Mouse (Mus musculus) liver, embryonic 11.5 days (tissue): ENCODE measurements around the gene Mfap4. TPM values are rescaled to one million over a fixed set of nuclear protein-coding genes. Genes with fewer than 3 reads are reported as not detected.

Experiments
- ATAC-seq: fragments of 200-750 bp; cut with Nextera tagmentation; replicated peaks from 2 replicates; pipeline ENCODE4 v1.8.0; 2017; ENCODE audit warnings: moderate number of reproducible peaks, mild to moderate bottlenecking, moderate TSS enrichment, moderate library complexity; ENCODE audit not compliant: low FRiP score
- DNase-seq: peaks from one replicate; pipeline ENCODE4 v3.0.0-alpha.2; 2017; ENCODE audit warnings: low spot score
- H3K27ac ChIP-seq: fragments of 300-500 bp; sonication (generic); 2 replicates; pipeline ENCODE4 v1.5.1; 2014; ENCODE audit warnings: mild to moderate bottlenecking, low read depth, low read length, control low read depth
- H3K27me3 ChIP-seq: fragments of 300-500 bp; sonication (generic); replicated peaks from 2 replicates; pipeline ENCODE4 v1.6.1; 2014; ENCODE audit warnings: low read length, mixed read lengths; ENCODE audit not compliant: control insufficient read depth, insufficient read depth
- H3K36me3 ChIP-seq: fragments of 300-500 bp; sonication (generic); 2 replicates; pipeline ENCODE4 v1.6.1; 2014; ENCODE audit warnings: mild to moderate bottlenecking, low read length, moderate library complexity, mixed read lengths; ENCODE audit not compliant: control insufficient read depth, insufficient read depth
- H3K4me1 ChIP-seq: fragments of 300-500 bp; sonication (generic); replicated peaks from 2 replicates; pipeline ENCODE4 v1.6.1; 2014; ENCODE audit warnings: low read length, mixed read lengths; ENCODE audit not compliant: control insufficient read depth, insufficient read depth
- H3K4me2 ChIP-seq: fragments of 300-500 bp; sonication (generic); 2 replicates; pipeline ENCODE4 v1.6.1; 2014; ENCODE audit warnings: mild to moderate bottlenecking, control low read depth, moderate library complexity
- H3K4me3 ChIP-seq: fragments of 300-500 bp; sonication (generic); 2 replicates; pipeline ENCODE4 v1.5.1; 2014; ENCODE audit warnings: low read depth, low read length, control low read depth
- H3K9ac ChIP-seq: fragments of 300-500 bp; sonication (generic); 2 replicates; pipeline ENCODE4 v1.6.1; 2014; ENCODE audit warnings: low read depth, low read length, control low read depth
- H3K9me3 ChIP-seq: fragments of 300-500 bp; sonication (generic); 2 replicates; pipeline ENCODE4 v1.6.1; 2016; ENCODE audit warnings: low read length, inconsistent platforms, mixed read lengths; ENCODE audit not compliant: control insufficient read depth
- WGBS: fragments of 180-500 bp; shearing (Covaris S2); extraction: QIAGEN DNeasy Blood & Tissue Kit; methylation state at CpG from one replicate; pipeline ENCODE4 v1.1.7; 2014; 5-methylcytosine and 5-hydroxymethylcytosine counted together
- polyA plus RNA-seq: library from polyadenylated mRNA; unstranded; fragments of >200 nt; fragmentation: Nextera tagmentation; extraction: Ambion mirVana; gene quantifications from 2 replicates; pipeline ENCODE4 v1.2.1, GENCODE M21; 2014

Mfap4 gene
- polyA plus RNA-seq, 1 experiment from 2014 or later: 39.1 TPM

DNA sequence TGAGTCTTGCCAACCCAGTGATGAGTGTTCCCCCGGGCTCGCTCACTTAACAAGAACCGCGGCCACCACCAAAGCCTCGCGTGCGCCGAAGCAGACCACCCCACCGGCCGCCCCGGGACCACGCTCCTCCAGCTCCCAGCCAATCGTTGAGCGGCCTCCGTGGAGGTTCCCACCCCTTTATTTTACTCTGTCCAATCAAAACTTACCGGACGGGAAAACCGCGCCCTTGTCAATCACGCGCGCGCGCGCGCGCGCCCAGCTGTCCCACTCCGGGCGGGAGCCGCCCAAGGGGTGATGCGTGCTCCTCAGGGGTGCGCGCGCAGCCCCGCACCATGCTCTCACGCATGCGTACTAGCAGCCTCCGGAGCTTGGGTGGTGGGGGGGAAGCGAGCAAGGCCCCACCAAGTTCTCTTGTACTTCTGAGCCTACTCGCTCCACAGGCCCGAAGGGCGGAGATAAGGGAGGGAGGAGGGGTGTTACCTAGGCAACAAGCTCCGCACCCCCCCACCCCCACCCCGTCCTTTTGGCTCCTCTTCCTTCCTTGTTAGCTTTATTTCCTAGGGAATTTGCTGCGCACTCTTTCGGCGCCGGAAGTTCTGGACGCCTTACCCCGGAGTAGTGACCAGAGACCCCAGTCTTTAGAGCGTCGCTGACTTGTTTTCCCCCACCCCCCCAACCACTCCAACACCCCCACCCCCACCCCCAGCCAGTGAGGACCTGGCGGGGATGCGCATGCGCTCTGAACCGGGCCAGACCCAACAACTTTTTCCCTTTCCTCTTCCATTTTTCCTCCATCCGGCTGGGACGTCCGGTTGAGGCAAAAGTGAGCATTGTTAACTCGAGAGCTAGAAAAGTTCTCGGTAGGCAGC is 9.1 kb downstream of the Mfap4 start, which contains the start of gene Mapk7:
TSS of gene Mapk7 (minus strand) at position 278 of the 869 bp plus-strand sequence.
- H3K4me1 ChIP-seq: peaks cover 8% of the 10 kb centered on the region
- peak within 1 kb of the TSS; percentile 82 for H3K4me3 ChIP-seq
- no peaks in the 10 kb centered on the region for H3K9me3 ChIP-seq
- peaks cover 21% of the 10 kb centered on the region; the same call in 1 of the 2 replicates for H3K36me3 ChIP-seq
- ATAC-seq: peak; percentile 92
- WGBS: under 1% methylated on average over 59 of the region's 62 CpGs
- H3K27me3 ChIP-seq: no peaks in the 10 kb centered on the region
- H3K9ac ChIP-seq: peak within 1 kb of the TSS; percentile 80
- peak within 1 kb of the TSS; percentile 85 for H3K4me2 ChIP-seq
- peak; percentile 100 for DNase-seq
- peak within 1 kb of the TSS; percentile 53 for H3K27ac ChIP-seq

DNA sequence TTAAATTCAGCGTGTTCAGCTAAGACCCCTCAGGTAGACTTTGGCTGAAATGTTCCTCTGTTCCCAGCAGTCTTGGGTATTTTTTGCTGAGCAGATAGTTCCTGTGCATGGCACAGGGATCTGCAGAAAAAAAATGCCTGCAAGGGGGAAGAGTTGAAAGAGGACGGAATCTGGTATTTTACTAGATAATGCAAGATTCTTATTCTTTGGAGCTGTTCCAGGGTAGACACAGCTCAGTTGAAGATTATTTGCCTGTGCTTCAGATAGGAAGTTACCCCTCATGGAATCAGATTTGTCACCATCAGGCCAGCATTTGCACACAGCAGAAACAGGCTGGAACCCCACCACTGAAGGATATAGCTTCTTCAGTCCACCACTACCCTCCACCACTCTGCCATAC is 10.3 kb downstream of the Mfap4 start:
- H3K9me3 ChIP-seq: no peaks in the 10 kb centered on the region
- no peak overlapping the region for H3K4me2 ChIP-seq
- peaks cover 14% of the 10 kb centered on the region; the same call in 1 of the 2 replicates for H3K36me3 ChIP-seq
- H3K27ac ChIP-seq: no peak overlapping the region
- DNase-seq: no peak
- no peak overlapping the region for H3K4me3 ChIP-seq
- no peak overlapping the region for H3K9ac ChIP-seq
- peaks cover 8% of the 10 kb centered on the region for H3K4me1 ChIP-seq
- no peak for ATAC-seq
- WGBS: 89% methylated on average over 2 of the region's 2 CpGs
- no peaks in the 10 kb centered on the region for H3K27me3 ChIP-seq

- Histone ChIP-seq H3K9ac (no peak overlapping the region), H3K4me3 (no peak overlapping the region), H3K27me3 (no peaks in the 10 kb centered on the region), H3K36me3 (0 out of 2 replicates have a peak, but pooled peaks cover 1% of the 10 kb centered on the region), H3K9me3 (no peaks in the 10 kb centered on the region), H3K4me2 (no peak overlapping the region), H3K27ac (no peak overlapping the region), H3K4me1 (peaks cover 8% of the 10 kb centered on the region)
- 46% methylated on average over 1 of the region's 1 CpGs for WGBS
- ATAC-seq: no peak
- DNase-seq: no peak
Measured at GRCm38 (mm10) chr11:61497490-61497889, 12.3 kb downstream of the Mfap4 start.

- no peak overlapping the region for H3K4me2 ChIP-seq
- H3K4me1 ChIP-seq: no peaks in the 10 kb centered on the region
- DNase-seq: no peak
- no peak overlapping the region for H3K9ac ChIP-seq
- no peaks in the 10 kb centered on the region for H3K36me3 ChIP-seq
- H3K27ac ChIP-seq: 0 out of 2 replicates have a peak overlapping the region, but pooled peaks have one; percentile 6
- H3K9me3 ChIP-seq: no peaks in the 10 kb centered on the region
- ATAC-seq: no peak
- no peak overlapping the region for H3K4me3 ChIP-seq
- 50% methylated on average over 6 of the region's 6 CpGs for WGBS
- no peaks in the 10 kb centered on the region for H3K27me3 ChIP-seq
Measured at GRCm38 (mm10) chr11:61498736-61499504, 13.7 kb downstream of the Mfap4 start.

- H3K36me3 ChIP-seq: no peaks in the 10 kb centered on the region
- peaks cover 2% of the 10 kb centered on the region for H3K4me1 ChIP-seq
- DNase-seq (no peak), ATAC-seq (no peak)
- H3K4me2 ChIP-seq: no peak overlapping the region
- 76% methylated on average over 8 of the region's 8 CpGs for WGBS
- H3K4me3 ChIP-seq: no peak overlapping the region
- no peak overlapping the region for H3K9ac ChIP-seq
- no peaks in the 10 kb centered on the region for H3K27me3 ChIP-seq
- H3K27ac ChIP-seq: no peak overlapping the region
- no peaks in the 10 kb centered on the region for H3K9me3 ChIP-seq
Measured at GRCm38 (mm10) chr11:61503933-61504332, 18.7 kb downstream of the Mfap4 start.

DNA sequence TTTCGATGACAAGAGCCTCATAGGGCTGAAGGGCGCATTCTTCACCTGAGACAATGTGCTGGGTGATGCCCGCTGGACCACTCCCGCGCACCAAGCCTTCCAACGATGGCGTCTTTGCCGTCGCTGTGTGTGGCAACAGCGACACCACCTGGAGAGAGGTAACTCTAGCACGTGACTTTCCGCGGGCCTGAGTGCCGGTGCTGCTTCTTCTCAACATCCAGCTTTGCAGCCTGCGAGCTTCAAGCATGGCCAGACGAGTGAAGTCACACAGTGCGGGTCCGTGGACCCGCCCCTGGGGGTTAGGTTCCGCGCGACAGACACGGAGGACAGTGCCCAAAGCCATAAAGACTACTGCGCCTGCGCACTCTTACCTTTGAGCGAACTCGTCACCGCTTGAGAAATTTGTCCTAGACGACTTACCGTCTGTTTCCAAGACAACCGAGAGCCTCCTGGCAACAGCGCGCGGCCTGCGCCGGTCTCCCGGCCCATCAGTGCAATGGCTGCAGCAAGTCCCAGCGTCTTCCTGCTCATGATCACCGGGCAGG is 19.6 kb downstream of the Mfap4 start, which contains the start of gene B9d1:
TSS of gene B9d1 (plus strand) at position 432 of the 545 bp plus-strand sequence.
- H3K27ac ChIP-seq: no peak within 1 kb of the TSS
- H3K9ac ChIP-seq: peak within 1 kb of the TSS; percentile 79
- H3K36me3 ChIP-seq: no peaks in the 10 kb centered on the region
- WGBS: 1% methylated on average over 39 of the region's 39 CpGs
- peak; percentile 85 for ATAC-seq
- no peaks in the 10 kb centered on the region for H3K27me3 ChIP-seq
- H3K9me3 ChIP-seq: no peaks in the 10 kb centered on the region
- peak within 1 kb of the TSS; percentile 65 for H3K4me3 ChIP-seq
- peaks cover 2% of the 10 kb centered on the region for H3K4me1 ChIP-seq
- peak; percentile 89 for DNase-seq
- H3K4me2 ChIP-seq: peak within 1 kb of the TSS; percentile 86

DNA sequence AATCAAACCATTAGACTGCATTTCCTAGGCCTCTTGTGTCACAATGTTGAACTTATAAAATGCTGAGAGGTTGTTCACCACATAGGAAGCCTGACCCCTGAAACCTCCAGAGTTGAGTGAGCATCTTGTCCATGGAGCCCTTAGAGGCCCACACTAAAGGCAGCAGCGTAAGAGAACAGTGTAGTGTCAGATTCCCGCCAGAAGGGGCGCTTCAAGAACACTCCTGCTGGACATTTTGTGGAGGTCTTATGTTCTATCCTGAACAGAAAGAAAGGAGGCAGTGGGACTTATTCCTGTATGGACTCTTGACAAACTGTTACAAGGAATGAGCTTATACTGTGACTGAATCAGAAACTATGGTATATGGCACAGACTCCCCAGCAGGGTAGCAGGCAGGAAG is 29.7 kb downstream of the Mfap4 start:
- no peaks in the 10 kb centered on the region for H3K9me3 ChIP-seq
- no peak overlapping the region for H3K9ac ChIP-seq
- no peak for DNase-seq
- ATAC-seq: no peak
- no peak overlapping the region for H3K4me3 ChIP-seq
- no peak overlapping the region for H3K27ac ChIP-seq
- no peaks in the 10 kb centered on the region for H3K36me3 ChIP-seq
- no peaks in the 10 kb centered on the region for H3K4me1 ChIP-seq
- no peaks in the 10 kb centered on the region for H3K27me3 ChIP-seq
- WGBS: 24% methylated on average over 3 of the region's 3 CpGs
- H3K4me2 ChIP-seq: no peak overlapping the region

GRCm38 (mm10) chr11:61517971-61518370 is 32.7 kb downstream of the Mfap4 start:
- H3K4me3 ChIP-seq: no peak overlapping the region
- H3K27me3 ChIP-seq: no peaks in the 10 kb centered on the region
- ATAC-seq: no peak
- no peak for DNase-seq
- no peaks in the 10 kb centered on the region for H3K4me1 ChIP-seq
- H3K9ac ChIP-seq: no peak overlapping the region
- WGBS: 70% methylated on average over 1 of the region's 1 CpGs
- no peak overlapping the region for H3K27ac ChIP-seq
- no peak overlapping the region for H3K4me2 ChIP-seq
- H3K9me3 ChIP-seq: no peaks in the 10 kb centered on the region
- peaks cover 3% of the 10 kb centered on the region; the same call in 1 of the 2 replicates for H3K36me3 ChIP-seq
